Mouse (Mus musculus) ES-Bruce4 (cell line): ENCODE data around the gene Usp3.

Experiments
- CTCF ChIP-seq: IDR thresholded peaks from one replicate; pipeline ENCODE4 v1.8.1; 2011; ENCODE audit warnings: low read depth, low read length
- EP300 ChIP-seq: IDR thresholded peaks from 2 replicates; pipeline ENCODE4 v1.6.1; 2011; ENCODE audit warnings: low read depth, low read length; ENCODE audit not compliant: insufficient read depth
- POLR2A ChIP-seq: IDR thresholded peaks from one replicate; pipeline ENCODE4 v1.8.1; 2011; ENCODE audit warnings: low read length; ENCODE audit not compliant: insufficient read depth

DNA sequence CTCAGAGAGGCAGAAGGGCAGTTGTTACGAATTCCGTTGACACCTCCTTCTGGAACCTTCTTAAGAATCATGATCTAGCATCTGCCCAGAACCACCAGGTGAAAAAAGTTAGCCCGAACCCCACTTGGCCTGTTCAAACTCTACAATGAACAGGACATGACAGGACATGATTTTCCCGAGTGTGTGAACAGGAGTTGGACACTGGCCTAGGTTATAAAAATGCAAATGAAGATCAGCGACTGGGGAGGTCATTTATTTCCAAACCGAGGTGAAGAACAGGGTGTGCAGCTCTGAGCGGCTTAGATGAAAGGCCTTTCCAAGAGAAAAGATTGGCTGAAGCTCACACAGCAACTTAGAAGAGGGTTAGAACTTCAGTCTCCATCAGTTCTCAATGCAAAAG, 47.5 kb upstream of the Usp3 start:
- TF ChIP-seq CTCF, result no peak
- no peak for TF ChIP-seq POLR2A
- TF ChIP-seq EP300, result no peak
